In the genomic region with DNA sequence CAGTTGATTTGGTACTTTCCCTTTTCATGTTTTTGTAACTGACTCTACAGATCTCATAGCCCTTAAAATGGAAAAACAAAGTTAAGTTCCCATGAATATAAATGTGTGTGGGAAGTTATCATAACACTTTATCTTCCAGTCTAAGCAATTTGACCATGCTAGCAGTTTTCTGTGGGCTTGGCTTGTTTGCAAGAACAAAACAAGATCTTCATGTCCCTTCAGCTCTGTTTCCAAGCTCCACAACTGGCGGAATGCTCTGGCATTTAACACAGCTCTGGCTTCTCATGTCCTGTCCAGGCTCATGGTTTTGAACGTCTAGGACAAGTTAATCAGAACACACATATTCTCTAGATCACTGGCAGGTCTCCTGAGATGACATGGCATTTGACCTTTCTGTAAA, we compare ENCODE assay signal across 12 mouse cellular contexts.
A peak's percentile ranks its signal among the peaks of the same experiment; 100 is the strongest.
DNase-seq lines count a peak whose midpoint lies in the region; TF ChIP-seq lines count a peak whose summit lies in the region.
"Had no signal": no experiment of that assay in that cellular context is flagged by ENCODE, and none has a peak within 500 bp of the region (broad histone marks: within the 10 kb centered on the region; RNA-seq: fewer than 3 reads in every experiment).

No protein-coding gene starts in this region.

- TF ChIP-seq CTCF in left cerebral cortex, adult 2 months (IDR thresholded peaks at IDR 0.05), result no peak

- peak; percentile 2 to 3 for DNase-seq in frontal cortex, adult 2 months (ENCODE audit: extremely low spot score in 1 of 2, low spot score in 1 of 2)
- DNase-seq in frontal cortex, postnatal 14 days (ENCODE audit: low spot score in 2 of 2), result no peak
- DNase-seq in left cerebral cortex, adult 18-20 months (ENCODE audit: low spot score in 2 of 2), result peak; percentile 1 to 10
- DNase-seq in left cerebral cortex, adult 2 months (ENCODE audit: extremely low spot score in 1 of 2, low spot score in 2 of 2), result no peak
- peak; percentile 8 for DNase-seq in gastrocnemius, postnatal 14 days
- DNase-seq in lung, postnatal 10 days, result peak; percentile 10
- DNase-seq in thymus, postnatal 4 days, result no peak
- DNase-seq in thymus, postnatal 0 days (ENCODE audit: low spot score), result no peak
- DNase-seq: cerebellum, adult 11 months; embryo, embryonic 11 days had no signal

- intact Hi-C loops in left cerebral cortex, adult 2 months (cut with DNase I), result no loop called here
- intact Hi-C loops in gastrocnemius, postnatal 14 days (cut with DNase I; ENCODE audit: low total_unique reads), result no loop called here

- H3K4me3 ChIP-seq in left cerebral cortex, adult 2 months, result no peak overlapping the region
- H3K4me3 ChIP-seq: heart, embryonic 15.5 days; limb, embryonic 13.5 days had no signal

- H3K27ac ChIP-seq in left cerebral cortex, adult 2 months, result no peak overlapping the region
- H3K27ac ChIP-seq: heart, embryonic 15.5 days; limb, embryonic 13.5 days had no signal

Comparison
In these comparisons a context has a peak if more than half of its experiments do, and no peak if none do; other contexts are left out.
1. DNase-seq: peak in frontal cortex, adult 2 months (2 of 2), left cerebral cortex, adult 18-20 months (2 of 2), gastrocnemius, postnatal 14 days (single experiment) and lung, postnatal 10 days (single experiment); none in frontal cortex, postnatal 14 days (0 of 2), left cerebral cortex, adult 2 months (0 of 2), thymus, postnatal 4 days (single experiment) and thymus, postnatal 0 days (single experiment).